Mouse (Mus musculus): ENCODE data around the gene Gng7. TPM values are rescaled to one million over a fixed set of nuclear protein-coding genes. Genes with fewer than 3 reads are reported as not detected.

Gng7 gene
- polyA plus RNA-seq, 1 experiment from 2014 or later = 1.2 TPM

DNA sequence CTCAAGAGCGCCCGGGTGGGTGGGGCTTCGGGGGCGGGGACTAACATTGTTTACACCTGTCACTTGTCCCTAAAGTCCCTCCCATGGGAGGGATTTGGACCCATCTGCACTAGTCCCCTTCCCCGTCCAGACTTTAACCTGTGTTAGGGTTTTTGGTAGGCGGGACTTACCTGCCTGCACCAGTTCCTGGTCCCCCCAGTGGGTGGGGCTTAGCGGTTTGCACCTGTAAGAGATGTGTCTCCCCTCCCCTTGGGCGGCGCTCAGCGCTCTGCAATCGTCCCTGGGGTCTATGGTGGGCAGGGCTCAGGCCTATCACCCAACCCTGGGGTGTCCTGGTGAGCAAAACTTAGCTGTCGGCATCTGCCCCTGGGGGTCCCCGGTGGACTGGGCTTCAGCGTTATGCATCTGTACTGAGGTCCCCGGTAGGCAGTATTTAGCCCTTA, 97.4 kb downstream of the Gng7 start:
- no peaks in the 10 kb centered on the region for H3K9me3 ChIP-seq (ENCODE audit: control insufficient read depth)
- peak; percentile 46 for ATAC-seq
- peak overlapping the region; percentile 93 for H3K4me2 ChIP-seq (replicated peaks; ENCODE audit: low read depth)
- H3K27ac ChIP-seq (ENCODE audit: low read depth, low read length) = peak overlapping the region; percentile 71
- H3K4me1 ChIP-seq (replicated peaks; ENCODE audit: control insufficient read depth, insufficient read depth, low read length) = peaks cover 6% of the 10 kb centered on the region; the same call in 1 of the 2 replicates
- peak overlapping the region; percentile 66 for H3K9ac ChIP-seq (ENCODE audit: low read depth, low read length)
- peak overlapping the region; percentile 83 for H3K4me3 ChIP-seq (ENCODE audit: low read depth, low read length)
- no peak for TF ChIP-seq CTCF (IDR thresholded peaks at IDR 0.05; ENCODE audit: low read depth)
- H3K27me3 ChIP-seq (replicated peaks; ENCODE audit: control insufficient read depth, insufficient read depth, low read length) = no peaks in the 10 kb centered on the region
- 3% methylated on average over 15 of the region's 15 CpGs for WGBS
- no peaks in the 10 kb centered on the region; the same call in 1 of the 2 replicates for H3K36me3 ChIP-seq (ENCODE audit: control insufficient read depth, insufficient read depth)

DNA sequence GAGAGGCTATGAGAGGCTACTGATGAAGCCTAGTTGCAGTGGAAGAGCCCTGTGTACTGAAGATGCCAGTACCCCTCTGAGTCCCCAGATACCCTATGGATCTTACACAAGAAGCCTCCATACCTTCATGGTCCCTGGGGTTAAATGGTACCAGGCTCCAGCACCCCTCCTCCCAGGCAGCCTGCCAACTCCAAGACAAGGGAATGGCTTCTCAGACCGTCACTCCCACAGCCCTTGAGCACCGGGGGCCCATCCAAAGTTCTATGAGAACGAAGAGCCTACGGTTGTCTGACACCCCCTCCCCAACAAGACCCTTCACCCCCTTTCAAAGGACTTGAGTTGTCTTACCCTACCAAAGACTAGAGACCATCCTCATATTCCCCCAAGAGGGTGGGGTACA, 99.0 kb downstream of the Gng7 start:
- 0 out of 2 replicates have a peak overlapping the region, but pooled peaks have one; percentile 2 for H3K27ac ChIP-seq (ENCODE audit: low read depth, low read length)
- WGBS = 78% methylated on average over 4 of the region's 4 CpGs
- H3K4me3 ChIP-seq (ENCODE audit: low read depth, low read length) = no peak overlapping the region
- H3K9me3 ChIP-seq (ENCODE audit: control insufficient read depth) = no peaks in the 10 kb centered on the region
- no peaks in the 10 kb centered on the region; the same call in 1 of the 2 replicates for H3K36me3 ChIP-seq (ENCODE audit: control insufficient read depth, insufficient read depth)
- TF ChIP-seq CTCF (IDR thresholded peaks at IDR 0.05; ENCODE audit: low read depth) = no peak
- H3K4me1 ChIP-seq (replicated peaks; ENCODE audit: control insufficient read depth, insufficient read depth, low read length) = peaks cover 6% of the 10 kb centered on the region; the same call in 1 of the 2 replicates
- H3K27me3 ChIP-seq (replicated peaks; ENCODE audit: control insufficient read depth, insufficient read depth, low read length) = no peaks in the 10 kb centered on the region
- H3K4me2 ChIP-seq (replicated peaks; ENCODE audit: low read depth) = no peak overlapping the region
- no peak overlapping the region for H3K9ac ChIP-seq (ENCODE audit: low read depth, low read length)
- no peak for ATAC-seq

DNA sequence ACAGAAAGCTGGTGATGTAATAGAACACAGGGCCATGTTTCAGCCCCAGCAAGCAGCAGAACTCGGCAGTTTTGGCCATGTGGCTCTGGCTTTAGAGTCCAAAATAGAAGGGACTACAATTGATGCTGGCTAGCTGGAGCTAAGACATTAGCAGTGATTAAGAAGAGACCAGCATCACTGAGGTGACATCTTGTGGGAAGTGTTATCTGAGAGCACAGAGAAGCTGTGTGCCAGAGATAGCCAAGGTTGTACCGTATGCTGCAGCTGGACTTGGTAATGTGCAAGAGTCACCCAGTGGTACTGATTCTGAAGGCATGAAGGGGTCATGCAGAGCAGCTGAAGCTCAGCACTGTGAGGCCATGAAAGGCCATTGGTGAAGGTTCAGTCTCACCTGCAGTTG, 99.5 kb downstream of the Gng7 start:
- no peaks in the 10 kb centered on the region for H3K9me3 ChIP-seq (ENCODE audit: control insufficient read depth)
- H3K4me3 ChIP-seq (ENCODE audit: low read depth, low read length) = no peak overlapping the region
- no peak for ATAC-seq
- peaks cover 6% of the 10 kb centered on the region; the same call in 1 of the 2 replicates for H3K4me1 ChIP-seq (replicated peaks; ENCODE audit: control insufficient read depth, insufficient read depth, low read length)
- no peak overlapping the region for H3K9ac ChIP-seq (ENCODE audit: low read depth, low read length)
- H3K4me2 ChIP-seq (replicated peaks; ENCODE audit: low read depth) = no peak overlapping the region
- peak overlapping the region; percentile 78; the same call in 1 of the 2 replicates for H3K27ac ChIP-seq (ENCODE audit: low read depth, low read length)
- TF ChIP-seq CTCF (IDR thresholded peaks at IDR 0.05; ENCODE audit: low read depth) = no peak
- 71% methylated on average over 2 of the region's 2 CpGs for WGBS
- no peaks in the 10 kb centered on the region for H3K27me3 ChIP-seq (replicated peaks; ENCODE audit: control insufficient read depth, insufficient read depth, low read length)
- H3K36me3 ChIP-seq (ENCODE audit: control insufficient read depth, insufficient read depth) = peaks cover 3% of the 10 kb centered on the region; the same call in 1 of the 2 replicates

DNA sequence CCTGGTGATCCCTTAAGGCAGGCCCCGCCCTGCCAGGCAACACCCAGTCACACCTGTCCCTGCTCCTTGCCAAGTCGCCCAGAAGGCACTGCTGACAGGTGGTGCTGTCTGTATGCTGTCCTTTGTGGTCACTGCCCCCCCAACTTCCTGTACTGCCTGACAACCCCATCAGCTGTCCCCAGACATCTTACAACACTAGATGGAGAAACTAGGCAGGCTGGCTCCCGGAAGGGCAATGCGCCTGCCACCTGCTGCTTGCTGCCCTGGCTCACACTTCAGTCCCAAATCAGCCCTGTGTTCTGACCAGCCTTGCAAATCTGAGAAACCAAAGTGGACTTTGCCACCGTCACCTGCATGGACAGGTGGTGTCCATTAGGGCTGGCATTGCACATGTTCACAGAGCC, 100.5 kb downstream of the Gng7 start:
- Histone ChIP-seq H3K9me3 (ENCODE audit: control insufficient read depth) (no peaks in the 10 kb centered on the region), H3K4me2 (replicated peaks; ENCODE audit: low read depth) (peak overlapping the region; percentile 35), H3K4me3 (ENCODE audit: low read depth, low read length) (no peak overlapping the region), H3K27me3 (replicated peaks; ENCODE audit: control insufficient read depth, insufficient read depth, low read length) (no peaks in the 10 kb centered on the region), H3K27ac (ENCODE audit: low read depth, low read length) (peak overlapping the region; percentile 78), H3K36me3 (ENCODE audit: control insufficient read depth, insufficient read depth) (peaks cover 14% of the 10 kb centered on the region), H3K4me1 (replicated peaks; ENCODE audit: control insufficient read depth, insufficient read depth, low read length) (peaks cover 6% of the 10 kb centered on the region; the same call in 1 of the 2 replicates), H3K9ac (ENCODE audit: low read depth, low read length) (no peak overlapping the region)
- 37% methylated on average over 5 of the region's 5 CpGs for WGBS
- peak; percentile 86 for ATAC-seq
- peak; percentile 47 for TF ChIP-seq CTCF (IDR thresholded peaks at IDR 0.05; ENCODE audit: low read depth)

DNA sequence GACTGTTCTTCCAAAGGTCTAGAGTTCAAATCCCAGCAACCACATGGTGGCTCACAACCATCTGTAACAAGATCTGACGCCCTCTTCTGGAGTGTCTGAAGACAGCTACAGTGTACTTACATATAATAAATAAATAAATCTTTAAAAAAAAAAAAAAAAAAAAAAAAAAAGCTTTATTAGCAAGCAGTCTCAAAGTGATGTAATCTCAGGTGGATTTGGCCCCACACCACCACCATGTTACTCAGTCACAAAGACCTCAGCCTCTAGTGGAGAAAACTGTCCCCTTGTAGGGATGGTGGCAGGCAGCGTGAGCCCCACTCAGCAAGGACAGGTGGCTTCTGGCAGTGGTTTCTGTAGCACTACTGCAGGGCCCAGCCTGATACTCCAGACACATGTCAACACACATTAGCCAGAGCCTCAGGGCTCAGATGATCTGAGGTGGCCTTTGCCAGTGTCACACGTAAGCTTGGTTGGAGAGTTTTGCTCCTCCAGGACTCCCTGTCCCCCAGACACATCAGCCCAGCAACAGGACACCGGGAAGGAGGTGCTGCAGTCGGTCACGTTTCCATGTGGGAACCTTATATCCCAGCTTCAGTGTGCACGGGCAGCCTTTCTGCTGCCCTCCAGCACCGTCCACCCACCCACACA, 101.3 kb downstream of the Gng7 start:
- no peak for ATAC-seq
- no peaks in the 10 kb centered on the region for H3K27me3 ChIP-seq (replicated peaks; ENCODE audit: control insufficient read depth, insufficient read depth, low read length)
- 86% methylated on average over 7 of the region's 8 CpGs for WGBS
- peak overlapping the region; percentile 78 for H3K27ac ChIP-seq (ENCODE audit: low read depth, low read length)
- H3K36me3 ChIP-seq (ENCODE audit: control insufficient read depth, insufficient read depth) = peaks cover 21% of the 10 kb centered on the region
- peaks cover 6% of the 10 kb centered on the region; the same call in 1 of the 2 replicates for H3K4me1 ChIP-seq (replicated peaks; ENCODE audit: control insufficient read depth, insufficient read depth, low read length)
- no peak overlapping the region for H3K9ac ChIP-seq (ENCODE audit: low read depth, low read length)
- TF ChIP-seq CTCF (IDR thresholded peaks at IDR 0.05; ENCODE audit: low read depth) = no peak
- peak overlapping the region; percentile 35 for H3K4me2 ChIP-seq (replicated peaks; ENCODE audit: low read depth)
- no peaks in the 10 kb centered on the region for H3K9me3 ChIP-seq (ENCODE audit: control insufficient read depth)
- no peak overlapping the region for H3K4me3 ChIP-seq (ENCODE audit: low read depth, low read length)

DNA sequence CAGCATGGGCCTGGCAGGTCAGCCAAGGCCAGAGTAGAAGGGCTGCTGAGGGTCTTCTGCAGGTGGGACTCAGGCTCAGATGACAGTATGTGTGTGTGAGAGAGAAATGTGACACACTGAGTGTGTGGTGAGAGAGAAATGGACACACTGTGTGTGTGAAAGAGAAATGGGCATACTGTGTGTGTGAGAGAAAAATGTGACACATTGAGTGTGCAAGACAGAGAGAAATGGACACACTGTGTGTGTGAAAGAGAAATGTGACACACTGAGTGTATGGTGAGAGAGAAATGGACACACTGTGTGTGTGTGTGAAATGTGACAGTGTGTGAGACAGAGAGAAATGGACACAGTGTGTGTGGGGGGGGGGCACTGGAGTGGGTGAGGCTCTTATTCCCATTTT, 102.9 kb downstream of the Gng7 start:
- Histone ChIP-seq H3K27me3 (replicated peaks; ENCODE audit: control insufficient read depth, insufficient read depth, low read length) (no peaks in the 10 kb centered on the region), H3K27ac (ENCODE audit: low read depth, low read length) (no peak overlapping the region), H3K36me3 (ENCODE audit: control insufficient read depth, insufficient read depth) (peaks cover 31% of the 10 kb centered on the region), H3K4me3 (ENCODE audit: low read depth, low read length) (no peak overlapping the region), H3K9me3 (ENCODE audit: control insufficient read depth) (no peaks in the 10 kb centered on the region), H3K9ac (ENCODE audit: low read depth, low read length) (no peak overlapping the region), H3K4me2 (replicated peaks; ENCODE audit: low read depth) (no peak overlapping the region), H3K4me1 (replicated peaks; ENCODE audit: control insufficient read depth, insufficient read depth, low read length) (peaks cover 6% of the 10 kb centered on the region; the same call in 1 of the 2 replicates)
- no peak for ATAC-seq
- no peak for TF ChIP-seq CTCF (IDR thresholded peaks at IDR 0.05; ENCODE audit: low read depth)
